Mouse (Mus musculus): Measurements from ENCODE around the gene Fam222b.

Gene Fam222b

GRCm38 (mm10) chr11:78166161-78166560, 71.7 kb downstream of the Fam222b start:
- DNase-seq = no peak

GRCm38 (mm10) chr11:78166640-78167039, 72.2 kb downstream of the Fam222b start:
- DNase-seq = peak; percentile 24

GRCm38 (mm10) chr11:78167257-78167959, 72.9 kb downstream of the Fam222b start:
- DNase-seq = peak; percentile 26

GRCm38 (mm10) chr11:78168541-78169468, 74.3 kb downstream of the Fam222b start:
- no peak for DNase-seq

GRCm38 (mm10) chr11:78170306-78170705, 75.8 kb downstream of the Fam222b start:
- no peak for DNase-seq

GRCm38 (mm10) chr11:78171328-78171727, 76.9 kb downstream of the Fam222b start:
- DNase-seq = no peak

GRCm38 (mm10) chr11:78172034-78172747, 77.7 kb downstream of the Fam222b start:
- DNase-seq = no peak

GRCm38 (mm10) chr11:78172748-78173383, 78.4 kb downstream of the Fam222b start:
- no peak for DNase-seq

GRCm38 (mm10) chr11:78174506-78174905, 80.0 kb downstream of the Fam222b start:
- DNase-seq = no peak

- no peak for DNase-seq
Measured at GRCm38 (mm10) chr11:78175771-78176401, 81.4 kb downstream of the Fam222b start.

- DNase-seq = peak; percentile 85
Measured at GRCm38 (mm10) chr11:78176402-78176862, 82.0 kb downstream of the Fam222b start, which contains the start of the genes Nek8 and Tlcd1. TSS of gene Nek8 (minus strand) at chr11:78176675. TSS of gene Tlcd1 (plus strand) at chr11:78176711.

GRCm38 (mm10) chr11:78176905-78177331, 82.5 kb downstream of the Fam222b start:
- no peak for DNase-seq

GRCm38 (mm10) chr11:78177437-78177836, 83.0 kb downstream of the Fam222b start:
- DNase-seq = no peak

GRCm38 (mm10) chr11:78177903-78178858, 83.7 kb downstream of the Fam222b start:
- peak; percentile 93 for DNase-seq

GRCm38 (mm10) chr11:78178859-78179437, 84.5 kb downstream of the Fam222b start:
- peak; percentile 70 for DNase-seq

GRCm38 (mm10) chr11:78179438-78179999, 85.1 kb downstream of the Fam222b start:
- DNase-seq = no peak

- DNase-seq = no peak
Measured at GRCm38 (mm10) chr11:78180081-78180761, 85.8 kb downstream of the Fam222b start.

GRCm38 (mm10) chr11:78181830-78182357, 87.4 kb downstream of the Fam222b start:
- DNase-seq = no peak

GRCm38 (mm10) chr11:78182450-78182849, 88.0 kb downstream of the Fam222b start:
- DNase-seq = no peak

Measured in cerebellum, adult 9-10 months (tissue).